Mouse (Mus musculus) adrenal gland, postnatal 14 days (tissue): ENCODE results near the gene Akap6. TPM values are rescaled to one million over a fixed set of nuclear protein-coding genes. Genes with fewer than 3 reads are reported as not detected.
A peak's percentile ranks its signal among the peaks of the same experiment; 100 is the strongest.

ENCODE experiments used
- DNase-seq: peaks from one replicate; pipeline ENCODE4 v3.0.0; 2021; ENCODE audit warnings: mixed read lengths
- total RNA-seq: library from RNA; stranded (reverse); gene quantifications from 2 replicates; pipeline ENCODE4 v1.2.3, GENCODE M21; 2021

Akap6 gene
- total RNA-seq, 1 experiment from 2014 or later: 2.2 TPM

DNA sequence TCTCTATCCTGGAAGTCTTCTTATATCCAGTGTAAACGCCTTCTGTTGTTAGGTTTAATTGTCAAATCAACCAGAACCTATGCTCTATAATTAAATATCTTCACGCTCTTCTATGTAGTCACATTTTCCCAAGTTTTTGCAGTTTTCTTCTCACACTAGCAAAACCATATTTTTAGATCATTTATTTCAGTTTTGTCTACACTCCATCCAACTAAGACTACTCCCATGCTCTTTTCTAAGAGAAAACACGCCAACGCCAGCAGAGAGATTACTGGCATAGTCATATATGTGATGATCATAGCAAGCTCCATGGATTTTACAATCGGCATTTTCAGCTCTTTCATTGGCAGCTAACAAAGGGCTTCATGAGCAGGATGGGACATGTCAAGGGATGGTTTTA is 341.5 kb downstream of the Akap6 start:
- no peak for DNase-seq

GRCm38 (mm10) chr12:53042739-53043138 is 343.6 kb downstream of the Akap6 start:
- peak; percentile 70 for DNase-seq

- no peak for DNase-seq
These were observed 358.4 kb downstream of the Akap6 start for GRCm38 (mm10) chr12:53057606-53058005.

DNA sequence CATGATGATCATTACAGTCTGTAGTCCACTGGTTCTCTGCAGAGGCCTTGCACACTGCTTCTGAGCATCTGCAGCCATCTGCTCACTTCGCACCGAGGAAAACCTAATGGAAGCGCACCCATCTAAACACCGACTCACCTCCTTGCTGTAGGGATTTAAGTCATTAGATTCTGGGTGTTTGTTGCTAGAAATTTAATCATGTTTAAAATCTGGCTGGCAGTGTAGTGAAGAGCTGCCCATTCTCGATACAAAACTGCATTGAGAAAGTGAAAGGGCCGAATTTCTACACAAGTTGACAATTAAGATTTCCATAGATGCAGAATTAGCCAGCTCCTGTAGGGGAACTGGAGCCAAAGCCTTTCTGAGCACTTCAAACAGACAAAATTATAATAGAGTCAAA is 361.7 kb downstream of the Akap6 start:
- DNase-seq: no peak

DNA sequence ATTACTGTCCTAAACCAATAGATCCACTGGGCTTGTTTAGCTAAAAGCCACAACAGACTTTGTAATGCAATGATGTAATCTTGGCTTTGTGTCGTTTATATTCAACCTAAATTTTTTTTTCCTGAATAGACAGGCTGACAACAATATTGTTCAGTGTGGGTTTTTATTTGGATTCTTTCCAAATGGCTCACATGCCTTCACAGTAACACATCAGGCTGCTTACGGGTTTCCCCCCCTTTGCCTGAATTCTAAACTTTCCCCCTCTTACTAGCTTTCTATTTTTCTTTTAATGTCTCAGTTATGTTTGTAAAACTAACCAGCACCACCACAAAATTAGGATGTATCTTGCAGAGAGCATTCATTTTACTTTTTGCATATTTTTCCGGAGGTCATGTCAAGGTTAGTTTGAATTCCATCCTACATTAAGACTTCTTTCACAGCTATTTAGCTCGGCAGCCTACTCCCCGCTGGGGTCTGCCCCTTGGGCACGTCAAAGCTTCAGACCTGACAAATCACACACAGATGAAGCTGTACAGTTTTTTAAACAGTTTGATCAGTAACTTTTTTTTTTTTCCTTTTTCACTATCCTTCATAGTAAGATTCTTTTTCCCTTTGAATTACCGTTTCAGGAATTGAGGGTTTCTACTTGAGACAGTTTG is 362.4 kb downstream of the Akap6 start:
- no peak for DNase-seq

- no peak for DNase-seq
These were observed 363.8 kb downstream of the Akap6 start for GRCm38 (mm10) chr12:53063003-53063402.

DNA sequence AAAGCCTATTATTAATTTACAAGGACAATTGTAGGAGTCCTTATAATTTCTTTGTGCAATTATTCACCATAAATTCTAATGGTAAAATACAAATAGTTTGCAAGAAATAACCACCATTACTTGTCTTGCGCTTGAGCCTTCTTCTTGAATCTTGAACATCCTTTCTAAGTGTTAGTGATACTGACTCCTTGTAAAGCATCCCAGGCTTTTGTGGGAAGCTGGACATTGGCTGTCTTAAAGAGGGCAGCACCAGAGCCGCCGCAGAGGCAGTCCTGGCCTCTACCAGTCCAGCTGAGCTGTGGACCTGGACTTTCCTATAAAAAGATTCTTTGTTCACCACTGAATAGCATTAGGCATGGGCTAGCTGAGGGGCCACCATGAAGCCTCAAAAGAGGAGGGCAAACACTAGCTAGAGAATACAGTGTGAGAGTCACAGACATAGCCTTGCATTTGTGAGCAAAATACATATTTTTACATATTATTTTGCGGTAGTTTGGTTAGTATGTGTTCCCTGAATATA is 365.1 kb downstream of the Akap6 start:
- no peak for DNase-seq

DNA sequence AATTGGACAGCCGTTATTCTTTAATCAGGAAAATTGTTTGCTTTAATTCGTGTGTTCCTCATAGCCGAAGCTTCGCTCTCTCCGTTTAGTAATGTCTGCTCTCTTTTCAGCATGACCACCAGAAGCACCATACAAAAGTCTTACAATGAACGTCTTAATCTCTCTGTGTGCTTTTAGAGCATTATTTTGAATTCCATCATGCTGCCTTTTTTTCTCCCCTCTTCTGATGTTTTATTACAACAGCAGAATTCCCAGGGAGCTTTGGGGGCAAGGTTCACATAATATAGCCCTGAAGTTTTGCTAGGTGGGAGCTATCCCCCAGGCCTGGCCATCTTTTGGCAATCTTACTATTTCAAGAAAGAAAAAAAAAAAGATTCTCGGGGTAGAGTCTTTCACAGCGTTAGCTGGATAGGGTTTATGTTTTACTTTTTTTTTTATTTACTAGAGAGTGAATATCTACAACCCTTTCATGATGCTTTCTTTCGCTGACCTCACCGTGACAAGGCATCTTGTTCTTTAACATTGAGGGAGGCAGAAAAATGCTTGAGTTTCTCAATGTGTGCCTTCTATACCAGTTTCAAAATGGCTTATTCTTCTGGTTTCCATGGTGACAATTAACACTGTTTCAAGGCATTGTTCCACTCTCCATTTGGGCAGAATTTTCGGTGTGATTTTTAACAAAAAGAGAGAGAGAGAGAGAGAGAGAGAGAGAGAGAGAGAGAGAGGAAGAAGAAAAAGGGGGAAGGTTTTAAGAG is 366.0 kb downstream of the Akap6 start:
- DNase-seq: no peak

GRCm38 (mm10) chr12:53066321-53066720 is 367.1 kb downstream of the Akap6 start:
- no peak for DNase-seq

- no peak for DNase-seq
These were observed 371.7 kb downstream of the Akap6 start for GRCm38 (mm10) chr12:53070907-53071306.

DNA sequence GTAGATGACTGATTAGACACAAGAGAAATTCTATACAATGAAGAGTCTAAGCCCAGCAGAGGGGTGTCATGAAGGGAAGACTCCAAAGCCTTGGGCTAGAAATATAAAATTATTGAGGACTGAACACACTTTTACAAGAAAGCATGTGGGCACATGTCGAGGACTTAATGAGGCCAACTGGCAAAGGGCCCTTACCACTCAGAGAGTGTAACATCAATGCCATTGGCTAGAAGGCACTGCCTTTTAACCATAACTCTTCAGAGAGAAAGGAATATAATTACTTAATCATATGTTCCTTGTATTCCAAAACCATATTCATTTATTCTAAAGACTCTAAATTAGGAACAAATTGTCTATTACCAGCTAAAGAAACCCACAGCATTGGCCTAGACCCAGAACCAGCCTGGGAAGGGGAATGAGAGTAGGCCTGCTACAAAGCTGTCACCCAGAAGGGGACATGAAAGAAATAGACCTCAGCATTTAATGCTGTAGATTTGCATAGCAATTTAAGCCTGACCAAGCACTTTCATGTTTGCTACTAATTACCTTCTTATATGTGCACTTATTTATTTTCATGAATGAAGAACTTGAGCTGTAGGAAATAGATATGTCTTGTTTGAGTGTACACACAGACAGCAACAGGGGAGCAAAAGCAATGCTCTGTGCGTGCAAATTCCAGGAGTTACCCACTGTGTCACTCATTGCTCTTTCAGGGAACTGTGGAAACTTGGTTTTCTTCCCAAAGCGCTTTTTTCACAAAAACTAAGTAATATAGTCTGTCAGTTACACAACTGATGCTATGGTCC is 377.6 kb downstream of the Akap6 start:
- DNase-seq: no peak

- DNase-seq: no peak
These were observed 386.6 kb downstream of the Akap6 start for GRCm38 (mm10) chr12:53085789-53086188.

GRCm38 (mm10) chr12:53112276-53112675 is 413.1 kb downstream of the Akap6 start:
- no peak for DNase-seq

DNA sequence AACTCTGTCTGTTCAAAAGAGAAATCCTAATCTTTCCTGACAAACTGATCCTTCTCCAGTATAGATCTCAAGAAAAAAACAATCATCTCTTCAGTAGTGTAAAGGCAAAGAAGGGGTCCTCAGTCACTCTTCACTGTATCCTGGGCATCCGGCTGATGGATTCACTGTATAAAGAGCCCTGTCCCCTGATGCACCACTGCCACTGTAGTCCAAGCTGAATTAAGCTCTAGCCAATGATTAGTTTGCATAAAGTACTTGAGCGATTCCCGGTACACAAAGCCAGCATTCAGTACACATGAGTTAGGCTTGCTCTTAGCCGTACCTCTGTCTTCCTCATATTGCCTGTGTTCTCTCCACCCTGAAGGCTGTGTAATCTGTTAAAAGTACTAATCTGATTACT is 420.2 kb downstream of the Akap6 start:
- DNase-seq: no peak

GRCm38 (mm10) chr12:53124131-53124530 is 424.9 kb downstream of the Akap6 start:
- peak; percentile 34 for DNase-seq

GRCm38 (mm10) chr12:53124696-53125095 is 425.5 kb downstream of the Akap6 start:
- no peak for DNase-seq

GRCm38 (mm10) chr12:53125286-53125685 is 426.1 kb downstream of the Akap6 start:
- no peak for DNase-seq

DNA sequence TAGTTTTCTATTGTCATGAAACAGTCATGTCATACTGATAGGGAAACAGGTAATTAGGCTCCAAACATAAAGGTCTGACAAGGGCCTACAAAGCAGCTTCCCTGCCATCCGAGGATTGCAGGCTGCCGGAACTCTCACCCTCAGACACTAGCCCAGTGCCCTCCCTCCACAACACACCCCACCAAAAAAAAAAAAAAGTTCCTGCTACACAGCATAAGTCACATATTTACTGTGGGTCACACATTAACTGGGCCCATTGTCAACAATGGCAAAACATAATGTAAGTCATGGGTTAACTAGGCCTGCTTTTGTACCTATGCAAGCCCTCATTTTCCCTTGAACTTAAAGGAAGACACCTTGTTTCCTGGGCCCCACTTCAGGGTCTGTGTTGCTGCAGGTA is 435.0 kb downstream of the Akap6 start:
- no peak for DNase-seq

GRCm38 (mm10) chr12:53137331-53137730 is 438.1 kb downstream of the Akap6 start:
- DNase-seq: no peak

- no peak for DNase-seq
These were observed 445.0 kb downstream of the Akap6 start for GRCm38 (mm10) chr12:53144122-53144695.

GRCm38 (mm10) chr12:53144760-53145159 is 445.6 kb downstream of the Akap6 start:
- no peak for DNase-seq

GRCm38 (mm10) chr12:53145516-53145915 is 446.3 kb downstream of the Akap6 start:
- DNase-seq: no peak
